Comparison of ENCODE assay signal across 8 mouse cellular contexts in genomic region chr5:45292383-45292782, GRCm38 (mm10).
A peak's percentile ranks its signal among the peaks of the same experiment; 100 is the strongest.
DNase-seq lines count a peak whose midpoint lies in the region; TF ChIP-seq lines count a peak whose summit lies in the region.

No protein-coding gene starts in this region.

- WGBS in kidney, adult 2 months = 78% methylated on average over 1 of the region's 1 CpGs
- WGBS in hindbrain, embryonic 10.5 days = 93% methylated on average over 1 of the region's 1 CpGs

- no peak for TF ChIP-seq RAD21 in MEL (IDR thresholded peaks at IDR 0.05; ENCODE audit: low read depth, low read length)

- H3K9me3 ChIP-seq in MEL (replicated peaks; ENCODE audit: insufficient read depth, low read length) = no peaks in the 10 kb centered on the region
- no peaks in the 10 kb centered on the region for H3K9me3 ChIP-seq in hindbrain, embryonic 10.5 days

- no peak for TF ChIP-seq CTCF in MEL (IDR thresholded peaks at IDR 0.05 in 2 of 3, conservative IDR thresholded peaks at IDR 0.05 in 1 of 3; ENCODE audit: control insufficient read depth in 1 of 3, insufficient read depth in 1 of 3, low read depth in 2 of 3, low read length in 3 of 3, poor library complexity in 1 of 3, severe bottlenecking in 1 of 3)
- no peak for TF ChIP-seq CTCF in kidney, adult 2 months (conservative IDR thresholded peaks at IDR 0.05; ENCODE audit: insufficient read depth, insufficient read length, low read depth, low read length)

- H3K4me1 ChIP-seq in MEL (ENCODE audit: control insufficient read depth in 1 of 2, insufficient read depth in 2 of 2, low read length in 2 of 2) = peaks cover 21 to 27% of the 10 kb centered on the region in 2 experiments
- H3K4me1 ChIP-seq in brown adipose tissue, adult 24 weeks (ENCODE audit: control insufficient read depth, insufficient read depth, insufficient read length, low read length) = peaks cover 3% of the 10 kb centered on the region
- no peaks in the 10 kb centered on the region for H3K4me1 ChIP-seq in kidney, adult 2 months (ENCODE audit: control insufficient read depth, insufficient read depth, low read length)
- H3K4me1 ChIP-seq in hindbrain, embryonic 10.5 days (replicated peaks) = no peaks in the 10 kb centered on the region

- no peak; a peak in 2 of 4 replicates for TF ChIP-seq POLR2A in MEL (IDR thresholded peaks at IDR 0.05; ENCODE audit: control insufficient read depth in 1 of 2, insufficient read depth in 1 of 2, low read depth in 1 of 2, low read length in 2 of 2, poor library complexity in 1 of 2)
- TF ChIP-seq POLR2A in kidney, adult 2 months (IDR thresholded peaks at IDR 0.05; ENCODE audit: low read depth, low read length) = no peak

- H3K79me2 ChIP-seq in MEL (ENCODE audit: control insufficient read depth, insufficient read depth, low read length, poor library complexity) = peaks cover 1% of the 10 kb centered on the region; the same call in 1 of the 2 replicates

- peak overlapping the region; percentile 60 for H3K9ac ChIP-seq in MEL (ENCODE audit: control insufficient read depth, low read depth, low read length, poor library complexity, severe bottlenecking)

- H3K36me3 ChIP-seq in MEL (ENCODE audit: control insufficient read depth in 1 of 2, insufficient read depth in 2 of 2, low read length in 2 of 2) = peaks cover 0 to 55% of the 10 kb centered on the region in 2 experiments; a peak in 2 of 4 replicates
- H3K36me3 ChIP-seq in kidney, adult 2 months (ENCODE audit: control insufficient read depth, insufficient read depth, low read length) = no peaks in the 10 kb centered on the region
- H3K36me3 ChIP-seq in hindbrain, embryonic 10.5 days = no peaks in the 10 kb centered on the region

- H3K27ac ChIP-seq in MEL (ENCODE audit: control insufficient read depth, low read depth, low read length) = peak overlapping the region; percentile 95
- H3K27ac ChIP-seq in brown adipose tissue, adult 24 weeks (replicated peaks; ENCODE audit: low read depth, low read length) = peak overlapping the region; percentile 64
- peak overlapping the region; percentile 35; the same call in 1 of the 2 replicates for H3K27ac ChIP-seq in kidney, adult 2 months (ENCODE audit: insufficient read depth, low read depth, low read length)
- H3K27ac ChIP-seq in hindbrain, embryonic 10.5 days = no peak overlapping the region

- peak overlapping the region in 1 of 2 experiments; percentile 41; a peak in 2 of 4 replicates for H3K4me3 ChIP-seq in MEL (ENCODE audit: control insufficient read depth in 1 of 2, insufficient read depth in 1 of 2, low read depth in 2 of 2, low read length in 2 of 2)
- H3K4me3 ChIP-seq in brown adipose tissue, adult 24 weeks (ENCODE audit: insufficient read depth, low read depth, low read length) = no peak overlapping the region
- no peak overlapping the region for H3K4me3 ChIP-seq in kidney, adult 2 months (ENCODE audit: insufficient read depth, low read depth, low read length)
- no peak overlapping the region for H3K4me3 ChIP-seq in hindbrain, embryonic 10.5 days

- peak; percentile 98 to 99 for TF ChIP-seq EP300 in MEL (IDR thresholded peaks at IDR 0.05; ENCODE audit: low read depth in 1 of 2, low read length in 2 of 2)

- peak; percentile 97 for DNase-seq in MEL (ENCODE audit: low read depth, low spot score)
- DNase-seq in kidney, adult 2 months = peak; percentile 88
- DNase-seq in lung, postnatal 10 days = peak; percentile 72
- no peak for DNase-seq in hindbrain, embryonic 10.5 days (ENCODE audit: low spot score)
- DNase-seq in frontal cortex, postnatal 10 days (ENCODE audit: low spot score in 2 of 2) = no peak
- no peak for DNase-seq in retina, postnatal 1 day
- DNase-seq in right cerebral cortex, postnatal 10 days (ENCODE audit: low spot score in 2 of 2) = no peak

- no peaks in the 10 kb centered on the region for H3K27me3 ChIP-seq in MEL (ENCODE audit: control insufficient read depth in 1 of 2, insufficient read depth in 2 of 2, low read length in 2 of 2)
- H3K27me3 ChIP-seq in kidney, adult 2 months (replicated peaks; ENCODE audit: control insufficient read depth, insufficient read depth, low read length) = no peaks in the 10 kb centered on the region
- no peaks in the 10 kb centered on the region for H3K27me3 ChIP-seq in hindbrain, embryonic 10.5 days (ENCODE audit: insufficient read depth, poor library complexity, severe bottlenecking)

TF ChIP-seq in MEL, 35 proteins besides CTCF, POLR2A, EP300 and RAD21:
- TF ChIP-seq ZC3H11A (IDR thresholded peaks at IDR 0.05; ENCODE audit: low read depth, low read length) = no peak
- peak; percentile 33; the same call in 1 of the 2 replicates for TF ChIP-seq KAT2A (conservative IDR thresholded peaks at IDR 0.05; ENCODE audit: low read depth, low read length)
- no peak for TF ChIP-seq ZNF384 (IDR thresholded peaks at IDR 0.05; ENCODE audit: low read depth, low read length)
- TF ChIP-seq USF2 (IDR thresholded peaks at IDR 0.05; ENCODE audit: borderline replicate concordance in 1 of 2, insufficient read depth in 1 of 2, low read depth in 1 of 2, low read length in 2 of 2) = no peak
- TF ChIP-seq MXI1 (IDR thresholded peaks at IDR 0.05; ENCODE audit: low read depth, low read length) = peak; percentile 78
- TF ChIP-seq SIN3A (IDR thresholded peaks at IDR 0.05; ENCODE audit: low read length) = peak; percentile 93
- TF ChIP-seq ZKSCAN1 (IDR thresholded peaks at IDR 0.05; ENCODE audit: low read depth, low read length) = no peak
- peak; percentile 100 for TF ChIP-seq ETS1 (IDR thresholded peaks at IDR 0.05; ENCODE audit: low read depth, low read length)
- TF ChIP-seq NELFE (IDR thresholded peaks at IDR 0.05; ENCODE audit: low read depth, low read length) = peak; percentile 39
- TF ChIP-seq CHD2 (IDR thresholded peaks at IDR 0.05; ENCODE audit: low read length) = peak; percentile 68
- TF ChIP-seq CHD1 (IDR thresholded peaks at IDR 0.05; ENCODE audit: low read depth, low read length) = no peak
- no peak for TF ChIP-seq UBTF (IDR thresholded peaks at IDR 0.05; ENCODE audit: borderline replicate concordance, insufficient read depth, low read depth, low read length)
- TF ChIP-seq TCF12 (IDR thresholded peaks at IDR 0.05; ENCODE audit: low read depth, low read length) = peak; percentile 95
- peak; percentile 98 for TF ChIP-seq GATA1 (IDR thresholded peaks at IDR 0.05; ENCODE audit: low read depth, low read length)
- peak; percentile 61; the same call in 1 of the 2 replicates for TF ChIP-seq BHLHE40 (IDR thresholded peaks at IDR 0.05; ENCODE audit: borderline replicate concordance, low read depth, low read length)
- TF ChIP-seq HCFC1 (IDR thresholded peaks at IDR 0.05; ENCODE audit: low read depth, low read length) = peak; percentile 57; the same call in 1 of the 2 replicates
- TF ChIP-seq POLR2AphosphoS2 (IDR thresholded peaks at IDR 0.05; ENCODE audit: low read length) = no peak; the same call in 1 of the 2 replicates
- TF ChIP-seq TBP (IDR thresholded peaks at IDR 0.05; ENCODE audit: low read depth, low read length) = peak; percentile 56
- no peak; the same call in 1 of the 2 replicates for TF ChIP-seq MAX (IDR thresholded peaks at IDR 0.05; ENCODE audit: low read length)
- TF ChIP-seq MAZ (IDR thresholded peaks at IDR 0.05; ENCODE audit: low read depth, low read length) = peak; percentile 82; the same call in 1 of the 2 replicates
- TF ChIP-seq POLR2AphosphoS5 (IDR thresholded peaks at IDR 0.05; ENCODE audit: borderline replicate concordance, low read depth, low read length) = no peak
- peak; percentile 79 for TF ChIP-seq MYC (IDR thresholded peaks at IDR 0.05; ENCODE audit: low read depth, low read length)
- TF ChIP-seq ZMIZ1 (IDR thresholded peaks at IDR 0.05; ENCODE audit: low read depth, low read length) = peak; percentile 90
- no peak for TF ChIP-seq NRF1 (IDR thresholded peaks at IDR 0.05; ENCODE audit: insufficient read depth, low read depth, low read length, poor library complexity, severe bottlenecking)
- TF ChIP-seq E2F4 (IDR thresholded peaks at IDR 0.05; ENCODE audit: borderline replicate concordance, low read depth, low read length) = 0 out of 2 replicates have a peak, but pooled peaks have one; percentile 44
- TF ChIP-seq JUND (IDR thresholded peaks at IDR 0.05; ENCODE audit: low read depth, low read length) = peak; percentile 95
- peak; percentile 82 for TF ChIP-seq RCOR1 (IDR thresholded peaks at IDR 0.05; ENCODE audit: low read depth, low read length)
- TF ChIP-seq GABPA (IDR thresholded peaks at IDR 0.05; ENCODE audit: low read depth, low read length) = no peak
- TF ChIP-seq MYB (IDR thresholded peaks at IDR 0.05; ENCODE audit: low read depth, low read length) = peak; percentile 79
- no peak for TF ChIP-seq MEF2A (IDR thresholded peaks at IDR 0.05; ENCODE audit: extremely low read depth, insufficient replicate concordance, low read depth, low read length, poor library complexity, severe bottlenecking)
- TF ChIP-seq ELF1 (IDR thresholded peaks at IDR 0.05; ENCODE audit: low read depth, low read length) = peak; percentile 64; the same call in 1 of the 2 replicates
- TF ChIP-seq TAL1 (IDR thresholded peaks at IDR 0.05; ENCODE audit: low read length) = peak; percentile 94
- TF ChIP-seq MAFK (IDR thresholded peaks at IDR 0.05; ENCODE audit: borderline replicate concordance, low read depth, low read length) = peak; percentile 41; the same call in 1 of the 2 replicates
- TF ChIP-seq USF1 (IDR thresholded peaks at IDR 0.05; ENCODE audit: low read depth, low read length) = 0 out of 2 replicates have a peak, but pooled peaks have one; percentile 8
- no peak for TF ChIP-seq SMC3 (IDR thresholded peaks at IDR 0.05; ENCODE audit: low read depth, low read length)

Comparison
In these comparisons a context has a peak if more than half of its experiments do, and no peak if none do; other contexts are left out.
1. DNase-seq: peak in MEL (single experiment), kidney, adult 2 months (single experiment) and lung, postnatal 10 days (single experiment); none in hindbrain, embryonic 10.5 days (single experiment), frontal cortex, postnatal 10 days (0 of 2), retina, postnatal 1 day (single experiment) and right cerebral cortex, postnatal 10 days (0 of 2).